Mouse (Mus musculus) kidney, adult 11 months (tissue): ENCODE measurements at regions not wholly inside any gene's neighbourhood (a gene's known extent, or its start where the extent isn't known, plus 50 kb on each side); places are given as distances from the start of the nearest gene placed in this dataset.
A peak's percentile ranks its signal among the peaks of the same experiment; 100 is the strongest.
"Not testable (repeated sequence)": the region's sequence is repeated elsewhere in the genome, so short reads cannot be mapped to it uniquely, and the experiment has no call there.

ENCODE experiments used
- DNase-seq: peaks from one replicate; pipeline ENCODE4 v3.0.0; 2022

- DNase-seq = no peak
These were observed 467.0 kb upstream of the Smim15 start for GRCm38 (mm10) chr13:107577272-107577671.

- no peak for DNase-seq
These were observed 467.5 kb upstream of the Smim15 start for GRCm38 (mm10) chr13:107576701-107577100.

- DNase-seq = no peak
These were observed 469.2 kb upstream of the Smim15 start for GRCm38 (mm10) chr13:107575025-107575424.

- no peak for DNase-seq
These were observed 470.5 kb upstream of the Smim15 start for GRCm38 (mm10) chr13:107573499-107574355.

GRCm38 (mm10) chr13:107571539-107571938, 472.7 kb upstream of the Smim15 start:
- no peak for DNase-seq

- DNase-seq = no peak
These were observed 474.8 kb upstream of the Smim15 start for GRCm38 (mm10) chr13:107569477-107569876.

- peak; percentile 6 for DNase-seq
These were observed 475.5 kb upstream of the Smim15 start for GRCm38 (mm10) chr13:107568701-107569121.

- no peak for DNase-seq
These were observed 481.8 kb upstream of the Smim15 start for GRCm38 (mm10) chr13:107562463-107562862.

GRCm38 (mm10) chr13:107561529-107561928, 482.7 kb upstream of the Smim15 start:
- no peak for DNase-seq

- DNase-seq = no peak
These were observed 488.3 kb upstream of the Smim15 start for GRCm38 (mm10) chr13:107555958-107556357.

- no peak for DNase-seq
These were observed 490.2 kb upstream of the Smim15 start for GRCm38 (mm10) chr13:107554091-107554490.

- no peak for DNase-seq
These were observed 492.1 kb upstream of the Smim15 start for GRCm38 (mm10) chr13:107552165-107552564.

- not testable (repeated sequence) for DNase-seq
These were observed 494.3 kb upstream of the Smim15 start for GRCm38 (mm10) chr13:107549995-107550394.

GRCm38 (mm10) chr13:107547073-107547472, 497.2 kb upstream of the Smim15 start:
- DNase-seq = no peak

- DNase-seq = no peak
These were observed 497.9 kb upstream of the Smim15 start for GRCm38 (mm10) chr13:107546181-107546900.

- no peak for DNase-seq
These were observed 502.7 kb upstream of the Smim15 start for GRCm38 (mm10) chr13:107541635-107541955.

GRCm38 (mm10) chr13:107540784-107541634, 503.2 kb upstream of the Smim15 start:
- DNase-seq = no peak

- no peak for DNase-seq
These were observed 503.9 kb upstream of the Smim15 start for GRCm38 (mm10) chr13:107540305-107540704.

- no peak for DNase-seq
These were observed 504.4 kb upstream of the Smim15 start for GRCm38 (mm10) chr13:107539867-107540266.

- no peak for DNase-seq
These were observed 504.9 kb upstream of the Smim15 start for GRCm38 (mm10) chr13:107539326-107539725.

GRCm38 (mm10) chr13:107535213-107535612, 509.0 kb upstream of the Smim15 start:
- DNase-seq = no peak

- DNase-seq = no peak
These were observed 510.9 kb upstream of the Smim15 start for GRCm38 (mm10) chr13:107533323-107533722.

- no peak for DNase-seq
These were observed 509.6 kb upstream of the Kif2a start for GRCm38 (mm10) chr13:107531528-107531927.
